Mouse (Mus musculus): ENCODE results near the gene Marcks. TPM values are rescaled to one million over a fixed set of nuclear protein-coding genes. Genes with fewer than 3 reads are reported as not detected.

Gene Marcks
- 51.7 and 54.6 TPM in 2 replicates for polyA plus RNA-seq (2015; fragmentation: Nextera tagmentation; extraction: Ambion mirVana)

DNA sequence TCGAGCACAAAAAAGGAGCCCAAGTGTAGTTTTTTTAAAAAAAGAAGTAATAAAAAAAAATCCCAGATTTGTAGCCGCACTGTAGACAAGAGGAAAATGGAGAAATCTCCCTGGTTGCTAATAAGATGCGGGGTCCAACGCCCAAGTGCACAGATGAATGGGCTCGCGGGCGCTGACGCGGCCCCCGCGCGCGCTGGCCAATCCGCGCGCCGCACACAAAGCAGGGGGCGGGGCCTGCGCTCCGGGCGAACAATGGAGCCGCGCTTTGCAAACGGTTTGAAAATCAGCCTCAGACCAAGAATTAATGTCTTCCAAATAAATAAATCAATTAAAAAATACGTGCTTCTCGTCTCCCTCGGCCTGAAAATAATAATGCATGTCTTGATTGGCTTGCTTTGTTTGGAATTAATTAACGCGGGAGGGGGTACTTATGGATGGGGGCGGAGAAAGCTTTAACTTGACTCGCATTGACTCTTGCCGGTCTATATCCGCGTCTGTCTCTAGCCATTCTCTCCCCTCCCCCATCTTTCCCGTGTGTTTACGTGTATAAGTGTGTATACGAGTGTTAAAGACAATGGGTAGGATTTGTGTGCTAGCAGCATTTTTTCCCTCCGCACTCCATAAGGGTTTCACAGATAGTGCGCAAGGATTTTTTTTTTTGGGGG lies at the start of gene Marcks:
Gene Marcks (minus strand): TSS at position 143 of the 665 bp plus-strand sequence.
- Histone ChIP-seq H3K4me3 (peak within 1 kb of the TSS; percentile 68), H3K27ac (peak within 1 kb of the TSS; percentile 93), H3K9ac (peak within 1 kb of the TSS; percentile 91), H3K9me3 (replicated peaks) (no peaks in the 10 kb centered on the region), H3K4me1 (replicated peaks) (peaks cover 4% of the 10 kb centered on the region), H3K4me2 (peak within 1 kb of the TSS; percentile 84), H3K36me3 (peaks cover 8% of the 10 kb centered on the region), H3K27me3 (no peaks in the 10 kb centered on the region)
- peak; percentile 50 for ATAC-seq (replicated peaks; ENCODE audit: insufficient number of reproducible peaks, insufficient read depth, low FRiP score, low read depth)
- 0% methylated on average over 39 of the region's 39 CpGs for WGBS

DNA sequence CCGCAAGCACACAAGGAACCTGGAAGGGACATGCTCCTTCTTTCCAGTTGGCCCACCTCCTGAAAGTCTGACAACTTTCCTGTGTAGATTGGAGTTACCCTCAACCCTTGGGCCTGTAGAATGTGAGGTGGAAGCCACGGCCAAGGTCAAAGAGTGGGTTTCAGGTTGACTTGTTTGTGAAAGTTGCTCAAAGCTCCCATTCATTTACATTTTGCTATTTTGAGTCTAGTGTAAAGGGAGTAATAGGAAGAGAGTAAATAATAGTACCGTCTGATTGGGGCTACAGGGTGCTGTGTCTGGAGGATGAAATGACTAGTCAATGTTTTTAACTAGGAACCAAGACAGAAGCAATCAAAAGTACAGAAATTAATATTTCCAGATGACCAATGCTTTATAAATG lies 38.4 kb upstream of the Marcks start:
- no peak overlapping the region for H3K4me3 ChIP-seq
- H3K9me3 ChIP-seq (replicated peaks), result no peaks in the 10 kb centered on the region
- H3K9ac ChIP-seq, result no peak overlapping the region
- H3K27ac ChIP-seq, result no peak overlapping the region
- ATAC-seq (replicated peaks; ENCODE audit: insufficient number of reproducible peaks, insufficient read depth, low FRiP score, low read depth), result no peak
- H3K4me2 ChIP-seq, result no peak overlapping the region
- 88% methylated on average over 3 of the region's 3 CpGs for WGBS
- no peaks in the 10 kb centered on the region for H3K36me3 ChIP-seq
- H3K27me3 ChIP-seq, result no peaks in the 10 kb centered on the region
- H3K4me1 ChIP-seq (replicated peaks), result no peaks in the 10 kb centered on the region

DNA sequence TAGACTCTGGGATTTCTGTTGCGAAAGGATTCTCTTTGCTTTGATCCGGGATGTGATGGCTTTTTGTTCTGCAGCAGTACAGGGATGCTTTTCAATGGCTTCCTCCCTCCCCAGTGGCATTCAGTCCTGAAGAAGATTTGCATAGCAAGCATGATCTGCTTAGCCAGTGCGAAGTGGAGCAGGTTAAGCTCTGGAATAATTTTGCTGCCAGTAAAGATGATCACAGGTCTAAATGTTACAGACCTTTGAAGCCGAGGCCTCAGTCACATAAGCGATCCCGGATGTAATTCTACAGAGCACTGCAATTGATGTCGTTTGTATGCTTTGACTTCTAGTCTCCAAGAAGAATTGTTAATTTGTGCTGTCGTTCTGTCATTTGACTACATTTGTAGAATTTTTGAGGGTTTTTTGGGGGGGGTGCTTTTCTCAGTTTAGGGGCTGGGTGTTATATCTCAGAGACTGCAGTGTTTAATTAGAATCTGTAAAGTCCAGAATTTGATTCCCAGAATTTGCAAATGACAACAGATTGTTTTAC lies 33.8 kb upstream of the Marcks start:
- Histone ChIP-seq H3K4me1 (replicated peaks) (no peaks in the 10 kb centered on the region), H3K9ac (no peak overlapping the region), H3K27ac (no peak overlapping the region), H3K9me3 (replicated peaks) (no peaks in the 10 kb centered on the region), H3K4me3 (no peak overlapping the region), H3K4me2 (no peak overlapping the region), H3K36me3 (no peaks in the 10 kb centered on the region), H3K27me3 (no peaks in the 10 kb centered on the region)
- no peak for ATAC-seq (replicated peaks; ENCODE audit: insufficient number of reproducible peaks, insufficient read depth, low FRiP score, low read depth)
- WGBS, result 78% methylated on average over 8 of the region's 8 CpGs

DNA sequence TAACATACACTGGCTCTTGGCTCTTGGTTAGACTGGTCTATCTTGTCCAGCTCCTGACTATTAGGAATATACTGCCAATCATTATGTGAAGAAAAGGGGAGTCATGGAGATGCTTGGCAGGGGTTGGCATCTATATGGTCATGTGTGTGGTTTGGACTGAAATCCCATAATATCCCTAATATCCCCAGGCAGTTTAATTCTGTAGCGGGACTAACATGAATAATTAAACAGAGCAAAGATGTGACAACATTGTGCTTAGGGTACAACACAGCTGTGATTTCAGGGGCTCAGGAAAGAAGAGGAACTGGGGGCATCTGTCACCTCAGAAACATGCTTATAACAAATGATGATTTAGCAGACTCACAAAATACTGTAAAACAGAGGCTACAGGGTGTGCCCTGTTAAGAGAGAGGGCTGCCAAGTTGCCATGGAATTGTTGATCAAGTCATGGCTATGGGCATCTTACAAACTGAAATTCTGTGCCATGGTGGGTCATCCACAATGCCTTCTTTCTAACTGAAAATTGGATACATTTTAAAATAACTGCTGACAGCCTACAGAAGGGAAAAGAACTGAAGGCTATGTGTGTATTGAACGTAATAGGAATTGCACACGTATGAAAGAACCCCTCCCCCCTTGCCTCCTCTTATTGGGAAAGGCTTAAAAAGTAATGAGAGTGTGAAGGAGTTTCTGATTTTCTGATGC lies 33.1 kb upstream of the Marcks start:
- Histone ChIP-seq H3K9me3 (replicated peaks) (no peaks in the 10 kb centered on the region), H3K27ac (no peak overlapping the region), H3K4me1 (replicated peaks) (no peaks in the 10 kb centered on the region), H3K4me3 (no peak overlapping the region), H3K9ac (no peak overlapping the region), H3K4me2 (no peak overlapping the region), H3K27me3 (no peaks in the 10 kb centered on the region), H3K36me3 (no peaks in the 10 kb centered on the region)
- 89% methylated on average over 3 of the region's 3 CpGs for WGBS
- no peak for ATAC-seq (replicated peaks; ENCODE audit: insufficient number of reproducible peaks, insufficient read depth, low FRiP score, low read depth)

DNA sequence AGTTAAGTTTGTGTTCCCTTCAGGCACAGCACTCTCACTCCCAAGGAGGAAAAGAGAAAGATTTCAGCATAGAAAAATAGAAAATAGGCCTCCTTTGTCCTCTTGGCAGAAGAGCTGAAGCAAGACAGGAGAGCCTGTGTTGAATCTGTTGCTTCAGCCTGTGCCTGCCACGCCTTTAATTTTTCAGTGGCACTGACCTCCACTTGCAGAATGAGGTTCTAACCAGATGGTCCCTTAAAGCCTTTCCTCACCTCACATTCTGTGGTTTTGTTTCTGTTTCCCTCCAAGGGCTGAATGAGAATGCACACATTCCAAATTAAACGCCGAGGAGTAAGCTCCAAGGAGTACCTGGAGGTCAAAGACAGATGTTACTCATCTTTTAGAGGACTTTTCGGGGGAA lies 32.2 kb upstream of the Marcks start:
- ATAC-seq (replicated peaks; ENCODE audit: insufficient number of reproducible peaks, insufficient read depth, low FRiP score, low read depth), result no peak
- 64% methylated on average over 4 of the region's 4 CpGs for WGBS
- Histone ChIP-seq H3K36me3 (no peaks in the 10 kb centered on the region), H3K9ac (no peak overlapping the region), H3K4me2 (no peak overlapping the region), H3K27me3 (no peaks in the 10 kb centered on the region), H3K4me3 (no peak overlapping the region), H3K4me1 (replicated peaks) (no peaks in the 10 kb centered on the region), H3K9me3 (replicated peaks) (no peaks in the 10 kb centered on the region), H3K27ac (no peak overlapping the region)

DNA sequence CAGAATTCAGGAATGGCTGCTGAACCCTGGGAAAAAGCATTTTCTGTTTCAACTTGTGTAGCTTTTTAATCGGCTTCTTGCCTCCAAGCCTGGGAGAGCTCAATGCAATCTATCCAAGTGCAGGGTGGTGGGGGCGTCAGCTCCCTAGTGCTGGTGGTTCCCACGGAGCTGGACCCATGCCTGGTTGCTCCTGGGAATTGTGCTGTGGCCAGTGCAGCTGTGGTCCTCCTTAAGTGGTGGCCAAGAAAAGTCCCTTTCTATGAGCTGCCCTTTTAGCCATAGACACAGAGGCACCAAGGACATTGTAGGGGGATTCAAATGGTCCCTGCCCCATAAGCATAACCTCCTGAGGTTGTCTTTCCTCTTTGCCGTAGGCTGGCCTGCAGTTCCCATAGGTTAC lies 31.7 kb upstream of the Marcks start:
- H3K9ac ChIP-seq, result no peak overlapping the region
- no peak for ATAC-seq (replicated peaks; ENCODE audit: insufficient number of reproducible peaks, insufficient read depth, low FRiP score, low read depth)
- no peaks in the 10 kb centered on the region for H3K9me3 ChIP-seq (replicated peaks)
- no peak overlapping the region for H3K4me3 ChIP-seq
- H3K27me3 ChIP-seq, result no peaks in the 10 kb centered on the region
- H3K36me3 ChIP-seq, result no peaks in the 10 kb centered on the region
- no peak overlapping the region for H3K4me2 ChIP-seq
- no peak overlapping the region for H3K27ac ChIP-seq
- H3K4me1 ChIP-seq (replicated peaks), result no peaks in the 10 kb centered on the region
- 59% methylated on average over 4 of the region's 4 CpGs for whole genome bisulfite sequencing

DNA sequence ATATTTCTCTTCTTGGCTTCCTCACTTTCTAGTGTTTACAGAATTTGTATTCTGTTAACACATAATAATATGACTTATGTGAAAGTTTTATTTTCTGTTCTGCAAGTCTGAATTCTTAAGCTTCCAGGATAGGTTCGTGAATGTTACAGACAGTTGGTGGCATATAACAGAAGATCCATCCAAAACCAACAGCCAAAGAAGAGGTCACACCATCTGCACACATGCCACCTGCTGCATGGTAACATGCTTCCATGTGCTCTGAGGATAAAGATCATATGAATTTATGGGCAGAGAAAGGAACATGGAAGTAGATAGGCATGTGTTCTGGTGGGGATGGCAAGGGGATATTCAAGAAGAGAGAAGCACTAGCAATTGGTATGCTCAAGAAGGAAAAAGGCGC lies 28.8 kb upstream of the Marcks start:
- H3K9ac ChIP-seq, result no peak overlapping the region
- H3K4me1 ChIP-seq (replicated peaks), result no peaks in the 10 kb centered on the region
- H3K36me3 ChIP-seq, result no peaks in the 10 kb centered on the region
- 81% methylated on average over 2 of the region's 2 CpGs for WGBS
- H3K9me3 ChIP-seq (replicated peaks), result no peaks in the 10 kb centered on the region
- H3K4me3 ChIP-seq, result no peak overlapping the region
- no peak overlapping the region for H3K4me2 ChIP-seq
- H3K27ac ChIP-seq, result no peak overlapping the region
- no peak for ATAC-seq (replicated peaks; ENCODE audit: insufficient number of reproducible peaks, insufficient read depth, low FRiP score, low read depth)
- no peaks in the 10 kb centered on the region for H3K27me3 ChIP-seq

DNA sequence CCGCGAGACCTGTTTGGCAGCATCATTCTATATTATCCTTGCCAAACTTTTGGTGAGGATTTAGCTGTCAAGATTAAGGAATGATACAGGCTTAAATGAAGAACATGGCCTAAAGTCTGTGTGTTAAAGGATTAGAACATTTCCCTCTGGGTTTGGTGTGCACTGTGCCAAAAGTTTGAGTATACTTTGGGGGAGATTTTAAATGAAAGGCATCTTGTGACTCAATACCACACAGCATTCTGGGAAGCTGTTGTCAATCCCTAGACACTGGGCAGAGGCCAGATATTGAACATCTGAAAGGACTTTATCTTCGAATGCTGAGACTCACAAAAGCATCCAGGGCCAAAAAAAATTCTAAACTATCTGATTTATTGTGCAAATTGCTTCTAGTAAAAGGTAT lies 21.0 kb upstream of the Marcks start:
- Histone ChIP-seq H3K4me1 (replicated peaks) (no peaks in the 10 kb centered on the region), H3K9ac (no peak overlapping the region), H3K36me3 (no peaks in the 10 kb centered on the region), H3K27ac (no peak overlapping the region), H3K4me3 (no peak overlapping the region), H3K4me2 (no peak overlapping the region), H3K27me3 (no peaks in the 10 kb centered on the region), H3K9me3 (replicated peaks) (no peaks in the 10 kb centered on the region)
- 64% methylated on average over 3 of the region's 3 CpGs for WGBS
- ATAC-seq (replicated peaks; ENCODE audit: insufficient number of reproducible peaks, insufficient read depth, low FRiP score, low read depth), result no peak

DNA sequence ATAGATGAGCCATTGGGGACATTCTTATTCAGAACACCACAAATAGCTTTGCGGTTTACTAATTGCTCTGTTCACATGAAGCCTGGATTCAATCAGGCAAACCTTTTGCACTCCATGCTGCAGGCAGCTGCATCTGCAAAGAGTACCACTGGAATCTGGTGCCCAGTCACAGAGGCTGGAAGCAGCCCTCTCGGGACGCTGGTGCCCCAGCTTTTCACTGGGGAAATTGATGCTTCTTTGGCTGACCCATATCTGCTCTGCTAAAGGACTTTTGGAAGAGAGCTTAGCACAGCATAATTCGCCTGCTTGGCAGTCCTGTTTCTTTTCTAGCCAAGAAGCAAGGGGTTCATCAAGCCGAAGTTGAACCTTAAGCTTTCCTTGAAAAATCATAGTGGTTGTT lies 18.4 kb upstream of the Marcks start:
- H3K4me3 ChIP-seq, result no peak overlapping the region
- no peaks in the 10 kb centered on the region for H3K27me3 ChIP-seq
- H3K9me3 ChIP-seq (replicated peaks), result no peaks in the 10 kb centered on the region
- H3K27ac ChIP-seq, result no peak overlapping the region
- no peaks in the 10 kb centered on the region for H3K4me1 ChIP-seq (replicated peaks)
- no peak overlapping the region for H3K9ac ChIP-seq
- 71% methylated on average over 5 of the region's 5 CpGs for WGBS
- H3K36me3 ChIP-seq, result no peaks in the 10 kb centered on the region
- no peak overlapping the region for H3K4me2 ChIP-seq
- ATAC-seq (replicated peaks; ENCODE audit: insufficient number of reproducible peaks, insufficient read depth, low FRiP score, low read depth), result no peak

DNA sequence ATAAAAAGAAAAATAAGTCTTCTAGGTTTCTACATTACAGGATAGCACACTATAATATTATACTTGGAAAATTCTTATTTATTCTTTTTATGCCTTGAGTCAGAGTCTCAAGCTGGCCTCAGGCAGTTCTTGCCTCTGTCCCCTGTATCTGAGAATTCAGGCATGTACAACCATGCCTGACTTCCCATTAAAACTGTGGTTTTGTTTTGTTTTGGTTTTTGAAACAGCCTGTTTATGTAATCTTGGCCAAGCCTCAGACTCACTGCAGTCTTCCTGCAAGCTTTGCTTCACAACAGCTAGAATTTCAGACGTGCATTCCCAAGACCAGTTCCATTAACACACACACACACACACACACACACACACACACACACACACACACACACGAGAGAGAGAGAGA lies 16.4 kb upstream of the Marcks start:
- no peak overlapping the region for H3K4me3 ChIP-seq
- no peaks in the 10 kb centered on the region for H3K9me3 ChIP-seq (replicated peaks)
- no peaks in the 10 kb centered on the region for H3K4me1 ChIP-seq (replicated peaks)
- no peak for ATAC-seq (replicated peaks; ENCODE audit: insufficient number of reproducible peaks, insufficient read depth, low FRiP score, low read depth)
- 64% methylated on average over 1 of the region's 2 CpGs for WGBS
- H3K27me3 ChIP-seq, result no peaks in the 10 kb centered on the region
- no peak overlapping the region for H3K27ac ChIP-seq
- no peak overlapping the region for H3K9ac ChIP-seq
- no peak overlapping the region for H3K4me2 ChIP-seq
- H3K36me3 ChIP-seq, result no peaks in the 10 kb centered on the region

DNA sequence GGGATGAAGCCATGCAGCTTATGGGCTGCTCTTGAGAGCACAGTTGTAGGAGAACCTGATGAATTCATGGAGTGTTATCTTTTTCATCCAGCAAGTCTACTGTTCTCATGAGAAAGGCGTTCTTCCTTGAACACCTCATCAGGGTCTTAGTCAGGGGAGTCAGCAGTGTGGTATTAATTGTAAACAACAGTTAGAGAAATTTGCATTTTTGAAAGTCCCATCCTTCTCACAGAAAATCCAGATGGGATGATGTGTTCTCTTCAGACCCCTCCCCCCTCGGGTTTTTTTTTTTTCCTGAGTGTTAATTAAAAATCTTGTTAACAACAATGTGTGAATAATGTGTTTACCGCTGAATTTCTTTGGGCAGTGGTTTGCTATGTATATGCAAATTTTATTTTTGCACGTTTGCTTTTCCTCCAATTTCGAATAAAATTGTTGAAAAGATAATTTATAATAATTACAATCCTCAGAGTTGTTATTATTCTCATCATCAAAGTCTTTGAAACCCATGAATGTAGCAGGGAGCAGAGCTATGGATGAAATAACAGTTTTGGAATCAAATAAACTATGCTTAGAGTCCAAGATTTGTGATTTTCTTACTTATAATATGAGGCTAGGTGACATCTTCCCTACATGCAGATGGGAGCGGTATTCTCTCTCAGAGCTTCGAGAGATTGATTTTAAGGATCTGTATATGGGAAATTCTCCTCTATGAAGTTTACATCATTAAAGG lies 13.0 kb upstream of the Marcks start:
- ATAC-seq (replicated peaks; ENCODE audit: insufficient number of reproducible peaks, insufficient read depth, low FRiP score, low read depth), result no peak
- H3K4me3 ChIP-seq, result no peak overlapping the region
- no peaks in the 10 kb centered on the region for H3K27me3 ChIP-seq
- H3K36me3 ChIP-seq, result no peaks in the 10 kb centered on the region
- H3K27ac ChIP-seq, result no peak overlapping the region
- no peak overlapping the region for H3K9ac ChIP-seq
- H3K9me3 ChIP-seq (replicated peaks), result no peaks in the 10 kb centered on the region
- H3K4me1 ChIP-seq (replicated peaks), result no peaks in the 10 kb centered on the region
- no peak overlapping the region for H3K4me2 ChIP-seq
- 84% methylated on average over 7 of the region's 7 CpGs for WGBS

All from heart, embryonic 15.5 days (tissue).